Mouse (Mus musculus): ENCODE measurements at regions not wholly inside any gene's neighbourhood (a gene's known extent, or its start where the extent isn't known, plus 50 kb on each side); places are given as distances from the start of the nearest gene placed in this dataset.

GRCm38 (mm10) chr10:51961497-51961896 is 60.8 kb upstream of the Vgll2 start:
- ATAC-seq (ENCODE audit: poor library complexity, severe bottlenecking) = no peak

GRCm38 (mm10) chr10:51963671-51964070 is 58.6 kb upstream of the Vgll2 start:
- no peak for ATAC-seq (ENCODE audit: poor library complexity, severe bottlenecking)

GRCm38 (mm10) chr10:51970113-51970512 is 52.2 kb upstream of the Vgll2 start:
- no peak for ATAC-seq (ENCODE audit: poor library complexity, severe bottlenecking)
